Mouse (Mus musculus) lung, embryonic 14.5 days (tissue): ENCODE results near the gene Map3k5. TPM values are rescaled to one million over a fixed set of nuclear protein-coding genes. Genes with fewer than 3 reads are reported as not detected.

ENCODE experiments used
- ATAC-seq: fragments of 200-750 bp; cut with Nextera tagmentation; 2 replicates; pipeline ENCODE4 v1.8.0; 2017; ENCODE audit warnings: mild to moderate bottlenecking, moderate TSS enrichment, moderate library complexity; ENCODE audit not compliant: insufficient read depth
- DNase-seq: peaks from one replicate; pipeline ENCODE4 v3.0.0-alpha.2; 2015
- H3K27ac ChIP-seq: fragments of 300-500 bp; sonication (generic); 2 replicates; pipeline ENCODE4 v1.5.1; 2014; ENCODE audit warnings: low read depth, mild to moderate bottlenecking, moderate library complexity
- H3K27me3 ChIP-seq: fragments of 300-500 bp; sonication (generic); 2 replicates; pipeline ENCODE4 v1.6.1; 2014; ENCODE audit warnings: low read length, control low read depth; ENCODE audit not compliant: insufficient read depth
- H3K36me3 ChIP-seq: fragments of 300-500 bp; sonication (generic); 2 replicates; pipeline ENCODE4 v1.6.1; 2014; ENCODE audit warnings: control low read depth; ENCODE audit not compliant: insufficient read depth
- H3K4me1 ChIP-seq: fragments of 300-500 bp; sonication (generic); 2 replicates; pipeline ENCODE4 v1.6.1; 2014; ENCODE audit warnings: antibody characterized with exemption, control low read depth; ENCODE audit not compliant: insufficient read depth
- H3K4me2 ChIP-seq: fragments of 300-500 bp; sonication (generic); 2 replicates; pipeline ENCODE4 v1.6.1; 2014; ENCODE audit warnings: mild to moderate bottlenecking
- H3K4me3 ChIP-seq: fragments of 300-500 bp; sonication (generic); 2 replicates; pipeline ENCODE4 v1.5.1; 2014; ENCODE audit warnings: low read depth, low read length
- H3K9ac ChIP-seq: fragments of 300-500 bp; sonication (generic); 2 replicates; pipeline ENCODE4 v1.6.1; 2014
- H3K9me3 ChIP-seq: fragments of 300-500 bp; sonication (generic); 2 replicates; pipeline ENCODE4 v1.6.1; 2016; ENCODE audit warnings: low read depth, low read length, control low read depth
- CTCF ChIP-seq: IDR thresholded peaks from 2 replicates; pipeline ENCODE4 v1.5.1; 2016; ENCODE audit warnings: antibody characterized with exemption, low read depth
- WGBS: fragments of 180-500 bp; shearing (Covaris S2); extraction: QIAGEN DNeasy Blood & Tissue Kit; methylation state at CpG from one replicate; pipeline ENCODE4 v1.1.7; 2014; 5-methylcytosine and 5-hydroxymethylcytosine counted together
- polyA plus RNA-seq: library from polyadenylated mRNA; unstranded; fragments of >200 nt; fragmentation: Nextera tagmentation; extraction: Ambion mirVana; gene quantifications from 2 replicates; pipeline ENCODE4 v1.2.1, GENCODE M21; 2014

Map3k5 gene
- polyA plus RNA-seq, 1 experiment from 2014 or later: 2.5 TPM

DNA sequence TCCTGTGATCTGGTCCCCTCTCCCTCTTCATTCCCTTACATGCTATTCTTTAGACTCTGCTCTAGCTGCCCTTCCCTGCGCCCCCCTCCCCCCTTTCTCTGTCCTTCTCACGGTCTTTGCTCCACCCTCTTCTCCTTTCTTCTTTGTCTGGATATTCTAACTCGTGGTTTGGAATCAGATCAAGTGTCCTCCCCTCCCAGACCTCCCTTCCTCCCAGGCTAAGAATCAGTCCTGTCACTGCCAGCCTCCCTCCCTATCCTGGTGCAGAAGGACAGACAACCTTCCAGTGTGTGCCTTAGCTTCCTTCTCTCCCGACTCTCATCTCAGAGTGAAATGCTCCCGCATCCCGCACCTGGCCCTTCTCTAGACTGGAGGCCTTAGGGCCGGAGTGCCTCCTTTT lies 241.8 kb downstream of the Map3k5 start:
- Histone ChIP-seq H3K9me3 (no peaks in the 10 kb centered on the region), H3K27me3 (no peaks in the 10 kb centered on the region), H3K4me2 (no peak overlapping the region), H3K4me1 (no peaks in the 10 kb centered on the region), H3K36me3 (no peaks in the 10 kb centered on the region), H3K27ac (no peak overlapping the region), H3K9ac (no peak overlapping the region), H3K4me3 (no peak overlapping the region)
- 63% methylated on average over 7 of the region's 7 CpGs for WGBS
- TF ChIP-seq CTCF: no peak
- DNase-seq: no peak
- no peak for ATAC-seq

DNA sequence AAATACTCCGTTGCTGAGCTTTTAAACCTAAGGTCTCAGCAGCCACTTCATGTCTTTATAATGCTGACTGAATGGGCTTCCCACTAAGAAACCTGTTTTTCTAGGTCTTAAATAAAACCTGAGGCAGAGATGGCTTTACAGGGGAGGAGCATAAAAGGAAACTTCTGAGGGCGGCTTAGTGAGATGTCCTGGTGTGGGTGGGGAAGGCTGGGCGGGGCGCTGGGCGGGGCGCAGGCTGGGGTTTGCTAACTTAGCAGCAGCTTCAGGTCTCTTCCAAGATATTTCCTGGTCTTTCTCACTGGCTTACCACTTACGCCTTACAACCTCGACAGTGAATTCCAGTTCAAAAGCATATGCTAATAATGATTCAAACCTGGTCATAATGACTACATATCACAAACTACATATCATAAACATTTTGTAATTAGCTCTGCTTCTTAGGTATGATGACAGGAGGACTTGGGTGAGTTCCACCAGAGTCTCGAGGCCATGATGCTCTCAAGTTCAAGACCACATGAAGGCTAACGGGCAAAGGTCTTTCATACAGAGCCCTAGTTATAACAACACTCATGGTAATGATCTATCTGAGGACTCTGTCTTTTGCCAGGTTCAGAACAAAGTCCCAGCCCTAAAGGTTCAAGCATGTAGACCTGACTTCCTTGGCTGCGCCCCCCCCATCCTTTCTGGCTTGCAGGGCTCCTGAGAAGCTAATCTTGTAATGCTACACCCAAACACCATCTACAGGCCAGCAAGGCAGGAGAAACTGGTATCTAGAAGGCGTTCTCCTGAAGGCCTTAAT lies 244.7 kb downstream of the Map3k5 start:
- H3K9ac ChIP-seq: no peak overlapping the region
- no peak overlapping the region for H3K4me3 ChIP-seq
- no peaks in the 10 kb centered on the region for H3K4me1 ChIP-seq
- no peak overlapping the region for H3K4me2 ChIP-seq
- H3K27me3 ChIP-seq: no peaks in the 10 kb centered on the region
- peak; percentile 77 for ATAC-seq
- no peak overlapping the region for H3K27ac ChIP-seq
- no peaks in the 10 kb centered on the region for H3K9me3 ChIP-seq
- no peak for TF ChIP-seq CTCF
- no peaks in the 10 kb centered on the region for H3K36me3 ChIP-seq
- WGBS: 28% methylated on average over 12 of the region's 12 CpGs
- peak; percentile 49 for DNase-seq

DNA sequence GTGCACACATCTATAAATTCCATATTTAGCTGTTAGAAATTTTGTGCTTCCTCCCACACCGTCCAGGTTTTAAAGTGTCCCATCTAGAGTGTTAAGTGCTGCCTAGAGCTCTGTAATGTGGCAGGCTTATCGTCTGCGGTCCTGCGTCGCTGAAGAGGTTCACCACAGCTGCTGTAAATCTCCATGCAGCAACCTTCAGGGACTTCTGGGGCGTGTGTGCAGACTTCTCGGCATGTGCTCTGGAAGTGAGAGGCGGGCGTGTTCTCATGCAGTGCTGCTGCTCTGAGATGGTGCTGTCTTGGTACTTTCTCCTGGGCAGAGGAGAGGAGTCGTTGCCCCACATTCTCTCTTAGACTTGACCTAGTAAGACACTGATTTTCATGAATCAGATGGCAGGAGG lies 246.9 kb downstream of the Map3k5 start:
- Histone ChIP-seq H3K9ac (no peak overlapping the region), H3K4me2 (no peak overlapping the region), H3K4me1 (no peaks in the 10 kb centered on the region), H3K27ac (no peak overlapping the region), H3K36me3 (no peaks in the 10 kb centered on the region), H3K9me3 (no peaks in the 10 kb centered on the region), H3K4me3 (no peak overlapping the region), H3K27me3 (no peaks in the 10 kb centered on the region)
- no peak for TF ChIP-seq CTCF
- ATAC-seq (0 out of 2 replicates have a peak, but pooled peaks have one; percentile 33), DNase-seq (peak; percentile 18)
- 24% methylated on average over 10 of the region's 10 CpGs for WGBS

DNA sequence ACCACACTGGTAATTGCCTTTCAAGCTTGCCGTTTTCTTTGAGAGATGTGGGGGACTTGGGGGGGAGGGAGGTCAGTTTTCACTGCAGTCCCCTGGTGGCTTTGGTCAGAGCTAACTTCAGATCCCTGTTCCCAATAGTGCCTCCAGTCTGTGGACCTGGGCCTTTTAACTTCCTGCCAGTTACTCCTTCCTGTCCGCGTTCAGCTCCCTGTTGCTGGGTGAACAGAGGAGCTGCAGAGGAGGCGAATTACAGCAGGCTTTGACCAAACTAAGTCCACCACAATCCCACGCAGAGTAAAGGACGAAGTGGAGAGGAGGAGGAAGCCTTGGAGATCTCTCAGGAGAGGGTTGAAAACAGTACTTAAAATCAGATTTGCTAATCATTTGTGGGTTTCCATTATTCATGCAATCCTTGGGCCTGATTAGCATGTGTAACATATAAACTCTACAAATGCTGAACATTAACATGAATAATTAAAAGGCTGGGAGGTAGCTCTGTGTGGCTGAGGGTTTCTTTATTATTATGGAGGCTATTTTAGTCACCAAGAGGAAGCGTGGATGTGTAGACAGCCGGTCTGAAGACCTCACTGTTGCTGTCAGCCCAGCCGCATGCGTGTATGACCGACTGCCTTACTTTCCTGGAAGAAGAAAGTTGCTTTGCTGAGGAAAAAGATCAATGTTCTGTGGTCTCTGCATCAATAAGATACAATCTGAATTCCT lies 247.6 kb downstream of the Map3k5 start:
- Histone ChIP-seq H3K9me3 (no peaks in the 10 kb centered on the region), H3K27ac (no peak overlapping the region), H3K36me3 (no peaks in the 10 kb centered on the region), H3K4me3 (no peak overlapping the region), H3K4me1 (no peaks in the 10 kb centered on the region), H3K9ac (no peak overlapping the region), H3K4me2 (no peak overlapping the region), H3K27me3 (no peaks in the 10 kb centered on the region)
- ATAC-seq (no peak), DNase-seq (peak; percentile 15)
- 57% methylated on average over 11 of the region's 11 CpGs for WGBS
- TF ChIP-seq CTCF: no peak

DNA sequence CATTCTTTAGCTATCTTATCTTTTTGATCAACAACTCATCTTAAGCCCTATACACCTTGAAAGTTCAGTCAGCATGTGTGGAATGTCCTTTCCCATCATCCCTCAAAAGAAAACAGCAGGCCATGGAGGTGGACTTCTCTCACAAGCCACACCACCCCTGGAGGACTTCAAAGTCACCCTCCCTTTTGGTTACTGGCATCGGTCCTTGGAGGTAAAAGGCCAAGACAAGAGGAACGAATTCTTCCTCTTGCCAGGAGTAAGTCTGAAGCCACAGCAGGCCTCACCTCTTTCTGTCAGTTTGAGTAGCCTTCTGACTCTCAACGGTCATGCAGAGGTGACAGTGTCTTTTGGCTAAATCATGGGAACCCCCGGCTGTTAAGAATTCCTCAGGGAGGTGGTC lies 250.1 kb downstream of the Map3k5 start:
- no peak for ATAC-seq
- no peaks in the 10 kb centered on the region for H3K4me1 ChIP-seq
- no peak overlapping the region for H3K4me2 ChIP-seq
- WGBS: 46% methylated on average over 4 of the region's 4 CpGs
- no peaks in the 10 kb centered on the region for H3K9me3 ChIP-seq
- H3K4me3 ChIP-seq: no peak overlapping the region
- TF ChIP-seq CTCF: no peak
- no peak overlapping the region for H3K27ac ChIP-seq
- DNase-seq: no peak
- no peaks in the 10 kb centered on the region for H3K27me3 ChIP-seq
- H3K9ac ChIP-seq: no peak overlapping the region
- no peaks in the 10 kb centered on the region for H3K36me3 ChIP-seq

DNA sequence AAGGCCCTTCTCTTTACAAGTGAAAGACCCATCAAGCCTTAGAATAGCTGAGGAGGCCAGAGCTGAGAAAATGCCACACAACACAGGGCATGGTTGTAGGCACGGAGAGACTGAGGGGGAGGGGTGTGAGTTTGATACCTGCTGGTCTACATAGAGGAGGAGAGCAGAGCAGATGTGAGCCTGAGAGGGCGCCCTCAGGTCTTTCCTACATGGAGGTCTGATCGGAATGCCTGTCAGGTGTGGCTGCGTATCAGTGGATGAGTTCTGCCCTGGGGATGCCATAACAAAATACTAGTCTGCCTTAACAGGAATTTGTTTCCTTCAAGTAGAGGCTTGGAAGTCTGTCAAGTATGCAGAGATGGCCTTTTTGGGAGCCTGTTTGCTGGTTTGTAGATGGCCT lies 251.0 kb downstream of the Map3k5 start:
- H3K4me3 ChIP-seq: no peak overlapping the region
- ATAC-seq (no peak), DNase-seq (no peak)
- no peak overlapping the region for H3K4me2 ChIP-seq
- no peak overlapping the region for H3K27ac ChIP-seq
- H3K27me3 ChIP-seq: no peaks in the 10 kb centered on the region
- H3K9me3 ChIP-seq: no peaks in the 10 kb centered on the region
- H3K4me1 ChIP-seq: no peaks in the 10 kb centered on the region
- no peak overlapping the region for H3K9ac ChIP-seq
- TF ChIP-seq CTCF: no peak
- no peaks in the 10 kb centered on the region for H3K36me3 ChIP-seq
- 75% methylated on average over 4 of the region's 4 CpGs for WGBS

DNA sequence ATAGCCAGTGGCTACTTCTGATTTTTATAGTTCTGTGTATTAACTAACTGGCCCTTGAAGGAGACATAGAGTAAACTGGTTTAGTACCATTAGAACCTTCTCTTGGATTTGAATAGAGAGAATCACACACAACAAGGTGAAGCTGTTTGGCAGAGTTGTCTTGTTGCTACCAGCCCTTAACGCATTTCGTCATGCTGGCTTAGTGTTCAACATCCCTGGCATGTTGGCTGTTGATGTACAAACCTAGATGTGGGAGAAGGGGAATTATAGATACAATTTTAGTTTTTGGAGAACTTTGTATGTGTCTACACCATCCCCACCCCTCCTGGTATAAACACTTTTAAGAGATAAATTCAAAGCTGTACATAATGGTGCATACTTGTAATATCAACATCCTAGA lies 251.5 kb downstream of the Map3k5 start:
- WGBS: 93% methylated on average over 2 of the region's 2 CpGs
- no peak overlapping the region for H3K27ac ChIP-seq
- H3K4me3 ChIP-seq: no peak overlapping the region
- ATAC-seq (no peak), DNase-seq (no peak)
- no peak for TF ChIP-seq CTCF
- no peaks in the 10 kb centered on the region for H3K9me3 ChIP-seq
- no peaks in the 10 kb centered on the region for H3K36me3 ChIP-seq
- H3K4me1 ChIP-seq: no peaks in the 10 kb centered on the region
- H3K27me3 ChIP-seq: no peaks in the 10 kb centered on the region
- no peak overlapping the region for H3K4me2 ChIP-seq
- H3K9ac ChIP-seq: no peak overlapping the region
